Mouse (Mus musculus): ENCODE data around the gene Oas1h. TPM values are rescaled to one million over a fixed set of nuclear protein-coding genes. Genes with fewer than 3 reads are reported as not detected.

Oas1h gene
- polyA plus RNA-seq, 1 experiment from 2014 or later, result not detected

GRCm38 (mm10) chr5:120844713-120845112 lies 16.5 kb upstream of the Oas1h start:
- peak; percentile 69; the same call in 1 of the 2 replicates for ATAC-seq
- peak overlapping the region; percentile 28; the same call in 1 of the 2 replicates for H3K27ac ChIP-seq (ENCODE audit: low read length)
- no peaks in the 10 kb centered on the region for H3K36me3 ChIP-seq (ENCODE audit: control insufficient read depth, insufficient read depth)
- H3K4me1 ChIP-seq (replicated peaks; ENCODE audit: control insufficient read depth, insufficient read depth, low read length), result no peaks in the 10 kb centered on the region
- no peaks in the 10 kb centered on the region for H3K27me3 ChIP-seq (replicated peaks; ENCODE audit: control insufficient read depth, insufficient read depth, low read length)
- H3K4me3 ChIP-seq (replicated peaks; ENCODE audit: low read length), result no peak overlapping the region
- WGBS, result 38% methylated on average over 3 of the region's 3 CpGs
- 0 out of 2 replicates have a peak, but pooled peaks cover 2% of the 10 kb centered on the region for H3K9me3 ChIP-seq (ENCODE audit: control insufficient read depth, low read length)
- no peak overlapping the region for H3K4me2 ChIP-seq (ENCODE audit: low read length)
- no peak overlapping the region for H3K9ac ChIP-seq (replicated peaks; ENCODE audit: low read depth, low read length)

DNA sequence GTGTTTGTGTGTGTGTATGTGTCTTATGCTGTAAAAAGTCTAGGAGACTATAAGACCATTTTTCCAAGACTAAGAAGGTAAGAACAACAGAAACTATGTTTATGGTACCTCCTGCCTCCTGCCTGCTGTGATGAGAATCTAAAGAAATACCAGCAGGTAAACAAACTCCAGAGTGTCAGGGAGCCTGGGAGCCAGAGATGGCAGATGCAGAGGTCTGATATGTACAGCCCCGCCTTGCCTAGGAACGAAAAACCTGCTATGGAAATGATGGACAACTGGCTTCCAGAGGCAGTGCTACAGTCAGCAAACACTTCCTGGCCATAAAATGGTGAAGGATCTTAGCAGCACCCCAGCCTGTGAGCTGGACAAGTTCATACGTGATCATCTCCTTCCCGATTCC lies 14.2 kb upstream of the Oas1h start, which contains the start of gene Oas1f:
Gene Oas1f (plus strand): TSS at position 301 of the 400 bp plus-strand sequence.
- Histone ChIP-seq H3K4me3 (replicated peaks; ENCODE audit: low read length) (no peak within 1 kb of the TSS), H3K9ac (replicated peaks; ENCODE audit: low read depth, low read length) (no peak within 1 kb of the TSS), H3K9me3 (ENCODE audit: control insufficient read depth, low read length) (0 out of 2 replicates have a peak, but pooled peaks cover 2% of the 10 kb centered on the region), H3K27ac (ENCODE audit: low read length) (no peak within 1 kb of the TSS), H3K27me3 (replicated peaks; ENCODE audit: control insufficient read depth, insufficient read depth, low read length) (no peaks in the 10 kb centered on the region), H3K4me2 (ENCODE audit: low read length) (no peak within 1 kb of the TSS), H3K36me3 (ENCODE audit: control insufficient read depth, insufficient read depth) (no peaks in the 10 kb centered on the region), H3K4me1 (replicated peaks; ENCODE audit: control insufficient read depth, insufficient read depth, low read length) (no peaks in the 10 kb centered on the region)
- ATAC-seq, result no peak
- 77% methylated on average over 4 of the region's 4 CpGs for WGBS

- ATAC-seq, result no peak
- no peaks in the 10 kb centered on the region for H3K36me3 ChIP-seq (ENCODE audit: control insufficient read depth, insufficient read depth)
- no peak overlapping the region for H3K4me2 ChIP-seq (ENCODE audit: low read length)
- no peak overlapping the region for H3K27ac ChIP-seq (ENCODE audit: low read length)
- no peaks in the 10 kb centered on the region for H3K4me1 ChIP-seq (replicated peaks; ENCODE audit: control insufficient read depth, insufficient read depth, low read length)
- H3K9ac ChIP-seq (replicated peaks; ENCODE audit: low read depth, low read length), result no peak overlapping the region
- peaks cover 7% of the 10 kb centered on the region for H3K9me3 ChIP-seq (ENCODE audit: control insufficient read depth, low read length)
- H3K27me3 ChIP-seq (replicated peaks; ENCODE audit: control insufficient read depth, insufficient read depth, low read length), result no peaks in the 10 kb centered on the region
- 67% methylated on average over 3 of the region's 3 CpGs for WGBS
- H3K4me3 ChIP-seq (replicated peaks; ENCODE audit: low read length), result no peak overlapping the region
These were observed 11.6 kb upstream of the Oas1h start for GRCm38 (mm10) chr5:120849601-120850136.

- H3K4me2 ChIP-seq (ENCODE audit: low read length), result no peak overlapping the region
- WGBS, result 81% methylated on average over 2 of the region's 2 CpGs
- H3K9me3 ChIP-seq (ENCODE audit: control insufficient read depth, low read length), result peaks cover 6% of the 10 kb centered on the region
- H3K4me3 ChIP-seq (replicated peaks; ENCODE audit: low read length), result no peak overlapping the region
- H3K27me3 ChIP-seq (replicated peaks; ENCODE audit: control insufficient read depth, insufficient read depth, low read length), result no peaks in the 10 kb centered on the region
- H3K27ac ChIP-seq (ENCODE audit: low read length), result no peak overlapping the region
- no peak for ATAC-seq
- H3K9ac ChIP-seq (replicated peaks; ENCODE audit: low read depth, low read length), result no peak overlapping the region
- H3K36me3 ChIP-seq (ENCODE audit: control insufficient read depth, insufficient read depth), result no peaks in the 10 kb centered on the region
- H3K4me1 ChIP-seq (replicated peaks; ENCODE audit: control insufficient read depth, insufficient read depth, low read length), result no peaks in the 10 kb centered on the region
These were observed 2.0 kb upstream of the Oas1h start for GRCm38 (mm10) chr5:120859241-120859640.

GRCm38 (mm10) chr5:120865336-120865860 lies 4.2 kb downstream of the Oas1h start:
- WGBS, result 74% methylated on average over 3 of the region's 3 CpGs
- Histone ChIP-seq H3K36me3 (ENCODE audit: control insufficient read depth, insufficient read depth) (no peaks in the 10 kb centered on the region), H3K4me1 (replicated peaks; ENCODE audit: control insufficient read depth, insufficient read depth, low read length) (no peaks in the 10 kb centered on the region), H3K4me2 (ENCODE audit: low read length) (no peak overlapping the region), H3K27me3 (replicated peaks; ENCODE audit: control insufficient read depth, insufficient read depth, low read length) (no peaks in the 10 kb centered on the region), H3K27ac (ENCODE audit: low read length) (no peak overlapping the region), H3K9me3 (ENCODE audit: control insufficient read depth, low read length) (peaks cover 3% of the 10 kb centered on the region; the same call in 1 of the 2 replicates), H3K9ac (replicated peaks; ENCODE audit: low read depth, low read length) (no peak overlapping the region), H3K4me3 (replicated peaks; ENCODE audit: low read length) (no peak overlapping the region)
- no peak for ATAC-seq

- Histone ChIP-seq H3K27ac (ENCODE audit: low read length) (no peak overlapping the region), H3K4me2 (ENCODE audit: low read length) (no peak overlapping the region), H3K9ac (replicated peaks; ENCODE audit: low read depth, low read length) (no peak overlapping the region), H3K9me3 (ENCODE audit: control insufficient read depth, low read length) (peaks cover 3% of the 10 kb centered on the region; the same call in 1 of the 2 replicates), H3K4me3 (replicated peaks; ENCODE audit: low read length) (no peak overlapping the region), H3K4me1 (replicated peaks; ENCODE audit: control insufficient read depth, insufficient read depth, low read length) (no peaks in the 10 kb centered on the region), H3K36me3 (ENCODE audit: control insufficient read depth, insufficient read depth) (no peaks in the 10 kb centered on the region), H3K27me3 (replicated peaks; ENCODE audit: control insufficient read depth, insufficient read depth, low read length) (no peaks in the 10 kb centered on the region)
- no peak for ATAC-seq
- WGBS, result 86% methylated on average over 7 of the region's 7 CpGs
These were observed 8.3 kb downstream of the Oas1h start for GRCm38 (mm10) chr5:120869436-120870015.

GRCm38 (mm10) chr5:120870081-120870480 lies 8.9 kb downstream of the Oas1h start:
- H3K9ac ChIP-seq (replicated peaks; ENCODE audit: low read depth, low read length), result no peak overlapping the region
- 69% methylated on average over 3 of the region's 3 CpGs for WGBS
- peaks cover 3% of the 10 kb centered on the region; the same call in 1 of the 2 replicates for H3K9me3 ChIP-seq (ENCODE audit: control insufficient read depth, low read length)
- no peak for ATAC-seq
- H3K27me3 ChIP-seq (replicated peaks; ENCODE audit: control insufficient read depth, insufficient read depth, low read length), result no peaks in the 10 kb centered on the region
- H3K4me3 ChIP-seq (replicated peaks; ENCODE audit: low read length), result no peak overlapping the region
- no peaks in the 10 kb centered on the region for H3K4me1 ChIP-seq (replicated peaks; ENCODE audit: control insufficient read depth, insufficient read depth, low read length)
- no peaks in the 10 kb centered on the region for H3K36me3 ChIP-seq (ENCODE audit: control insufficient read depth, insufficient read depth)
- H3K27ac ChIP-seq (ENCODE audit: low read length), result no peak overlapping the region
- H3K4me2 ChIP-seq (ENCODE audit: low read length), result no peak overlapping the region

GRCm38 (mm10) chr5:120870782-120871181 lies 9.6 kb downstream of the Oas1h start:
- Histone ChIP-seq H3K27ac (ENCODE audit: low read length) (no peak overlapping the region), H3K36me3 (ENCODE audit: control insufficient read depth, insufficient read depth) (no peaks in the 10 kb centered on the region), H3K27me3 (replicated peaks; ENCODE audit: control insufficient read depth, insufficient read depth, low read length) (no peaks in the 10 kb centered on the region), H3K4me1 (replicated peaks; ENCODE audit: control insufficient read depth, insufficient read depth, low read length) (no peaks in the 10 kb centered on the region), H3K4me3 (replicated peaks; ENCODE audit: low read length) (no peak overlapping the region), H3K4me2 (ENCODE audit: low read length) (no peak overlapping the region), H3K9me3 (ENCODE audit: control insufficient read depth, low read length) (peaks cover 3% of the 10 kb centered on the region; the same call in 1 of the 2 replicates), H3K9ac (replicated peaks; ENCODE audit: low read depth, low read length) (no peak overlapping the region)
- 71% methylated on average over 7 of the region's 7 CpGs for WGBS
- no peak for ATAC-seq

GRCm38 (mm10) chr5:120871469-120871868 lies 10.2 kb downstream of the Oas1h start:
- no peaks in the 10 kb centered on the region for H3K27me3 ChIP-seq (replicated peaks; ENCODE audit: control insufficient read depth, insufficient read depth, low read length)
- H3K4me2 ChIP-seq (ENCODE audit: low read length), result no peak overlapping the region
- H3K4me1 ChIP-seq (replicated peaks; ENCODE audit: control insufficient read depth, insufficient read depth, low read length), result no peaks in the 10 kb centered on the region
- no peak overlapping the region for H3K27ac ChIP-seq (ENCODE audit: low read length)
- no peak overlapping the region for H3K4me3 ChIP-seq (replicated peaks; ENCODE audit: low read length)
- no peaks in the 10 kb centered on the region for H3K36me3 ChIP-seq (ENCODE audit: control insufficient read depth, insufficient read depth)
- H3K9me3 ChIP-seq (ENCODE audit: control insufficient read depth, low read length), result peaks cover 3% of the 10 kb centered on the region; the same call in 1 of the 2 replicates
- no peak for ATAC-seq
- H3K9ac ChIP-seq (replicated peaks; ENCODE audit: low read depth, low read length), result no peak overlapping the region
- 55% methylated on average over 2 of the region's 2 CpGs for WGBS
